8 mouse cellular contexts compared by ENCODE assay signal in genomic region chr1:87213735-87214704, GRCm38 (mm10). TPM values are rescaled to one million over a fixed set of nuclear protein-coding genes. Genes with fewer than 3 reads are reported as not detected.
DNase-seq lines count a peak whose midpoint lies in the region; ATAC-seq and TF ChIP-seq lines count a peak whose summit lies in the region.

Gene Eif4e2 (plus strand): TSS chr1:87213914.

- peak; percentile 98 for DNase-seq in brain, embryonic 14.5 days (ENCODE audit: low read depth)
- peak; percentile 84 for DNase-seq in liver, adult 2 months (ENCODE audit: extremely low read depth, low read depth, low spot score)
- DNase-seq in splenic B cell, adult 2 months (ENCODE audit: low read depth, low spot score) = peak; percentile 95

- TF ChIP-seq CTCF in C2C12 (IDR thresholded peaks at IDR 0.05; ENCODE audit: control insufficient read depth, insufficient read depth, insufficient read length) = no peak
- no peak for TF ChIP-seq CTCF in brain, embryonic 14.5 days (IDR thresholded peaks at IDR 0.05; ENCODE audit: borderline replicate concordance, extremely low read depth, insufficient read depth, insufficient read length)
- TF ChIP-seq CTCF in liver, adult 2 months (IDR thresholded peaks at IDR 0.05; ENCODE audit: low read depth, low read length) = no peak

- H3K27me3 ChIP-seq in C2C12 (ENCODE audit: control insufficient read depth, insufficient read depth, insufficient read length) (no peaks in the 10 kb centered on the region), myocyte (ENCODE audit: control insufficient read depth, insufficient read depth, insufficient read length) (no peaks in the 10 kb centered on the region)
- H3K27me3 ChIP-seq in erythroblast, embryonic 14.5 days (ENCODE audit: control insufficient read depth) = no peaks in the 10 kb centered on the region
- H3K27me3 ChIP-seq in heart, embryonic 11.5 days (ENCODE audit: control insufficient read depth, insufficient read depth, low read length) = peaks cover 5% of the 10 kb centered on the region; the same call in 1 of the 2 replicates
- H3K27me3 ChIP-seq in kidney, embryonic 16.5 days (ENCODE audit: insufficient read depth, low read length) = no peaks in the 10 kb centered on the region
- no peaks in the 10 kb centered on the region for H3K27me3 ChIP-seq in liver, adult 2 months (ENCODE audit: control insufficient read depth, insufficient read depth, low read length)
- H3K27me3 ChIP-seq in splenic B cell, adult 2 months (ENCODE audit: control insufficient read depth, insufficient read depth, low read length, poor library complexity, severe bottlenecking) = no peaks in the 10 kb centered on the region

- H3K4me2 ChIP-seq in heart, embryonic 11.5 days = peak within 1 kb of the TSS; percentile 87
- peak within 1 kb of the TSS; percentile 82 for H3K4me2 ChIP-seq in kidney, embryonic 16.5 days (replicated peaks; ENCODE audit: low read depth, low read length)
- peak within 1 kb of the TSS; percentile 99 for H3K4me2 ChIP-seq in myocyte (ENCODE audit: low read depth)

- H3K79me2 ChIP-seq in C2C12 (ENCODE audit: control insufficient read depth, insufficient read depth) (peaks cover 54% of the 10 kb centered on the region), myocyte (ENCODE audit: control insufficient read depth, insufficient read depth) (peaks cover 49% of the 10 kb centered on the region)
- H3K79me2 ChIP-seq in liver, adult 2 months (ENCODE audit: control insufficient read depth, insufficient read depth, low read length) = peaks cover 19% of the 10 kb centered on the region; the same call in 1 of the 2 replicates

- H3K79me3 ChIP-seq in C2C12 (ENCODE audit: low read depth) = peaks cover 50% of the 10 kb centered on the region

- H3K27ac ChIP-seq in heart, embryonic 11.5 days (ENCODE audit: low read depth, low read length) = peak within 1 kb of the TSS; percentile 100
- H3K27ac ChIP-seq in kidney, embryonic 16.5 days (ENCODE audit: low read length) = peak within 1 kb of the TSS; percentile 99
- H3K27ac ChIP-seq in liver, adult 2 months (replicated peaks; ENCODE audit: insufficient read depth, low read depth, low read length) = peak within 1 kb of the TSS; percentile 72

- peak; percentile 78 for TF ChIP-seq POLR2A in brain, embryonic 14.5 days (IDR thresholded peaks at IDR 0.05; ENCODE audit: borderline replicate concordance, extremely low read depth, insufficient read depth, insufficient read length, poor library complexity, severe bottlenecking)
- peak; percentile 63; the same call in 1 of the 2 replicates for TF ChIP-seq POLR2A in liver, adult 2 months (IDR thresholded peaks at IDR 0.05; ENCODE audit: extremely low read depth, insufficient read depth, low read length)
- peak; percentile 90 for TF ChIP-seq POLR2A in myocyte (IDR thresholded peaks at IDR 0.05; ENCODE audit: insufficient read length, low read depth)

- H3K9me3 ChIP-seq in erythroblast, embryonic 14.5 days (ENCODE audit: control insufficient read depth, low read length) = no peaks in the 10 kb centered on the region
- H3K9me3 ChIP-seq in heart, embryonic 11.5 days (replicated peaks; ENCODE audit: control insufficient read depth, low read length) = no peaks in the 10 kb centered on the region
- H3K9me3 ChIP-seq in kidney, embryonic 16.5 days (ENCODE audit: low read length) = no peaks in the 10 kb centered on the region

- ATAC-seq in heart, embryonic 11.5 days (replicated peaks; ENCODE audit: insufficient number of reproducible peaks, low FRiP score, low TSS enrichment) = peak; percentile 94
- ATAC-seq in kidney, embryonic 16.5 days (ENCODE audit: low FRiP score, low TSS enrichment) = peak; percentile 96

- peaks cover 26% of the 10 kb centered on the region for H3K36me3 ChIP-seq in C2C12 (ENCODE audit: control insufficient read depth, insufficient read depth)
- peaks cover 16% of the 10 kb centered on the region for H3K36me3 ChIP-seq in erythroblast, embryonic 14.5 days (ENCODE audit: control insufficient read depth)
- no peaks in the 10 kb centered on the region for H3K36me3 ChIP-seq in heart, embryonic 11.5 days (ENCODE audit: control insufficient read depth, insufficient read depth, low read length)
- 0 out of 2 replicates have a peak, but pooled peaks cover 4% of the 10 kb centered on the region for H3K36me3 ChIP-seq in kidney, embryonic 16.5 days (ENCODE audit: insufficient read depth, low read length)
- peaks cover 6% of the 10 kb centered on the region for H3K36me3 ChIP-seq in liver, adult 2 months (ENCODE audit: control insufficient read depth, insufficient read depth, low read length)
- peaks cover 14% of the 10 kb centered on the region for H3K36me3 ChIP-seq in myocyte (ENCODE audit: control insufficient read depth, insufficient read depth)
- H3K36me3 ChIP-seq in splenic B cell, adult 2 months (ENCODE audit: control insufficient read depth, insufficient read depth, low read length, poor library complexity, severe bottlenecking) = 0 out of 2 replicates have a peak, but pooled peaks cover 2% of the 10 kb centered on the region

- peak within 1 kb of the TSS; percentile 78 for H3ac ChIP-seq in C2C12 (ENCODE audit: control insufficient read depth, insufficient read length, low read depth)
- peak within 1 kb of the TSS; percentile 77 for H3ac ChIP-seq in myocyte (ENCODE audit: control insufficient read depth, insufficient read length)

- under 1% methylated on average over 86 of the region's 99 CpGs for WGBS in heart, embryonic 11.5 days (ENCODE audit: insufficient replicate concordance)
- under 1% methylated on average over 61 of the region's 99 CpGs for WGBS in kidney, embryonic 16.5 days
- WGBS in liver, adult 2 months = under 1% methylated on average over 95 of the region's 99 CpGs

- peak within 1 kb of the TSS; percentile 96 for H3K9ac ChIP-seq in heart, embryonic 11.5 days (ENCODE audit: low read depth, low read length)
- peak within 1 kb of the TSS; percentile 99 for H3K9ac ChIP-seq in kidney, embryonic 16.5 days (replicated peaks; ENCODE audit: low read length)
- peak within 1 kb of the TSS; percentile 81 for H3K9ac ChIP-seq in liver, adult 2 months (ENCODE audit: low read depth, low read length)

- peaks cover 46% of the 10 kb centered on the region for H3K4me1 ChIP-seq in erythroblast, embryonic 14.5 days (ENCODE audit: control insufficient read depth)
- H3K4me1 ChIP-seq in heart, embryonic 11.5 days (ENCODE audit: control insufficient read depth, insufficient read depth, low read length) = peaks cover 17% of the 10 kb centered on the region
- peaks cover 32% of the 10 kb centered on the region for H3K4me1 ChIP-seq in kidney, embryonic 16.5 days (ENCODE audit: insufficient read depth, low read length)
- peaks cover 22% of the 10 kb centered on the region for H3K4me1 ChIP-seq in liver, adult 2 months (ENCODE audit: control insufficient read depth, insufficient read depth, low read length)

- H3K4me3 ChIP-seq in C2C12 (ENCODE audit: insufficient read depth, poor library complexity, severe bottlenecking) (peak within 1 kb of the TSS; percentile 92), myocyte (peak within 1 kb of the TSS; percentile 93)
- H3K4me3 ChIP-seq in erythroblast, embryonic 14.5 days (replicated peaks) = peak within 1 kb of the TSS; percentile 86
- peak within 1 kb of the TSS; percentile 85 for H3K4me3 ChIP-seq in heart, embryonic 11.5 days (ENCODE audit: low read depth, low read length)
- peak within 1 kb of the TSS; percentile 78 for H3K4me3 ChIP-seq in kidney, embryonic 16.5 days (ENCODE audit: low read length)
- peak within 1 kb of the TSS; percentile 82 for H3K4me3 ChIP-seq in liver, adult 2 months (ENCODE audit: insufficient read depth, low read depth, low read length)

TF ChIP-seq in C2C12, 6 proteins besides CTCF, POLR2A, EP300 and RAD21:
- TF ChIP-seq USF1 (IDR thresholded peaks at IDR 0.05; ENCODE audit: low read depth) = no peak
- peak; percentile 37 for TF ChIP-seq MAX (IDR thresholded peaks at IDR 0.05)

TF ChIP-seq in myocyte, 11 proteins besides CTCF, POLR2A, EP300 and RAD21:
- TF ChIP-seq MYOG (IDR thresholded peaks at IDR 0.05; ENCODE audit: control insufficient read depth in 1 of 3, insufficient read depth in 1 of 3, insufficient read length in 2 of 3, low read depth in 2 of 3) (peak in 2 of 3 experiments; percentile 28 to 75), CEBPB (IDR thresholded peaks at IDR 0.05; ENCODE audit: insufficient read depth, poor library complexity, severe bottlenecking) (no peak), SRF (IDR thresholded peaks at IDR 0.05; ENCODE audit: control insufficient read depth, insufficient read length, low read depth) (peak; percentile 59), MYOD1 (IDR thresholded peaks at IDR 0.05; ENCODE audit: control insufficient read depth in 1 of 3, insufficient read length in 2 of 3, low read depth in 2 of 3) (peak in 1 of 3 experiments; percentile 34), POLR2AphosphoS2 (IDR thresholded peaks at IDR 0.05; ENCODE audit: insufficient read length, low read depth) (peak; percentile 97)

RNA-seq across cellular contexts. Expression of gene Eif4e2, which starts in this region (rescaled TPM):
- polyA plus RNA-seq in C2C12 (2012; fragmentation: generic; extraction: Trizol) (159 TPM), myocyte (2012; fragmentation: generic; extraction: Trizol) (221 TPM)
- polyA plus RNA-seq in brain, embryonic 14.5 days (2012; rRNA removed) = 52.7 and 79.7 TPM in 2 replicates
- polyA plus RNA-seq in erythroblast, embryonic 14.5 days (2012) = 2.5 and 2.6 TPM in 2 replicates
- 121 and 128 TPM in 2 replicates for polyA plus RNA-seq in heart, embryonic 11.5 days (2014; fragmentation: Nextera tagmentation; extraction: Ambion mirVana)
- polyA plus RNA-seq in kidney, embryonic 16.5 days (2015; fragmentation: Nextera tagmentation; extraction: Ambion mirVana) = 157 and 160 TPM in 2 replicates
- total RNA-seq in liver, adult 2 months (2014; rRNA removed) = 39.3 and 39.4 TPM in 2 replicates
- 23.3 and 23.8 TPM in 2 replicates for polyA plus RNA-seq in liver, adult 2 months (2012; rRNA removed)

Comparison
In these comparisons a context has a peak if more than half of its experiments do, and no peak if none do; other contexts are left out.
1. Peak in every context shown above with its lines: DNase-seq, ATAC-seq, H3K4me3 ChIP-seq and H3K27ac ChIP-seq.